Mouse (Mus musculus): ENCODE measurements around the gene Tcf20. TPM values are rescaled to one million over a fixed set of nuclear protein-coding genes. Genes with fewer than 3 reads are reported as not detected.

Tcf20 gene
- polyA plus RNA-seq, 1 experiment from 2014 or later, result 14.8 TPM

DNA sequence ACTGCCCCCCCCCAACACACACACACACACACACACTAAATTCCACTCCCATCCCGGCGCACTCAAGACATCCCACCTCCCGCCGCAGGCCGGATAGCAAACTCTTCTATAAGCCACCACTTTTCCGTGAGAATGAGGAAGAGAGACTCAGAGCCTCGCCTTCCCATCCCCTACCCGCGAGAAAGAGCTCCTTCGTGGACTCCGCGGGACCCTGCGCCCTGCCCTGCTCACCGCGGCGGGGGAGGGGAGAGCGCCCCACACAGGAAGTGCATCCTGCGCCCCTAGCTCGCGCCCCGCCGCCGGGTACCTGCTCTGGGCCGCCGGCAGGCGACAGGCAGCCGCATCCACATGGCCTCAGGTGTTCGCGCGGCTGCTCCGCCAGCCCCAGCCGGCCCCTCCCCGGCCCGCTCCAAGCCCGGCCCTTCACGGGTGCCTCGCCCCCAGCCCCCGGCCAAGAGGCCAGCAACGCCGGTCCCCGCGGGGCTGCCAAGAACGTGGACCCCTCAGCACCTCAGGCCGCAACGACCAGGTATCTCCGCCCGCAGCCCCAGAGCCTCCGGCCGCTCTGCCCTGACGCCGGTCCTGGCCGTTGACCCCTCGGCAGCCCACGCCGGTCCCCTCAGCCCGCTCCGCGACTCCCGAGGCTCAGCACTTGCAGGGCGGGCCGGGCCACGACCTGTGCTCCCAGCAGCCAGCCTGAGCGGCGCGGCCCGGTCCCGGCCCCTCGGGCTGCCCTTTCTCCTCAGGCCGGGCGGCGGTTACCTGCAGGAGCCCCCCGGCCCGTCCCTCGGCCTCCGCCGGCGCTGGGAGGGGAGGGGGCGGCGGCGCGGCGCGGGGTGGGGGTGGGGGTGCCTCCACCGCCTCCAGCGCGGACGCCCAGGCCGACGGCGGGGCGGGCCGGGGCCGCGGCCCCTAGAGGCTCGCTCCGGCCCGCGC lies 88.7 kb downstream of the Tcf20 start:
- Histone ChIP-seq H3K9me3 (ENCODE audit: control insufficient read depth, low read length) (no peaks in the 10 kb centered on the region), H3K36me3 (ENCODE audit: control insufficient read depth, insufficient read depth, low read length) (no peaks in the 10 kb centered on the region), H3K9ac (ENCODE audit: low read depth, low read length) (peak overlapping the region; percentile 92), H3K4me2 (replicated peaks; ENCODE audit: low read depth, low read length) (peak overlapping the region; percentile 92), H3K27ac (ENCODE audit: low read depth, low read length) (peak overlapping the region; percentile 97), H3K27me3 (ENCODE audit: control insufficient read depth, insufficient read depth, low read length) (peaks cover 3% of the 10 kb centered on the region; the same call in 1 of the 2 replicates), H3K4me3 (ENCODE audit: low read depth, low read length) (peak overlapping the region; percentile 99), H3K4me1 (replicated peaks; ENCODE audit: control insufficient read depth, insufficient read depth, low read length) (peaks cover 18% of the 10 kb centered on the region)
- peak; percentile 75 for ATAC-seq (ENCODE audit: low FRiP score)
- peak; percentile 69 for DNase-seq (ENCODE audit: low spot score)
- under 1% methylated on average over 55 of the region's 98 CpGs for WGBS

DNA sequence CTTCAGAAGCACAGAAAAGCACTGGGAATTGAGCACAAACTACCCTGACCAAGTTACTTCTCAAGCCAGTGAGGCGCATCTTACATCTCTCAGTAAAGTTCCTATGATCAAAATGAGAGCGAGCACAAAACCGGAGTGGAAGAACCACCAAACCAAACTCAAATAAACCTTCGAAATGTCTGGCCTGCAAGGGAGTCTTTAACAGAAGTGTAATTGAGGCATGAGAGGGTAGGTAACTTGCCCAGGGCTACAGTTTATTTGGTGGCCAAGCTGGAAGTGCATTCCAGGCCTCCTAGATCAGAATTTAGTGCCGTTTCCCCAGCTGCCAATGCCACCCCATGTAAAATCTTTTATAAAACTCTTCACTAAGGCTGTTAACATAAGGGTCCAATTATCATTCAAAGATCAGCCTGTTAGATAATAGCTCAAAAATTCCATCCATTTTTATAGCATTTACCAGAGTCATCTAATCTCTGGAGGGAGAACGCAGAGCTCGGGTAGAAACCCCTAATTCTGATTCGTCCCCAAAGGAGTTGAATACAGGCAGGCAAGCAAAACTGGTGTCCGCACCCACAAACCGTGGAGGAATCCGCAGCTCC lies 89.4 kb downstream of the Tcf20 start:
- Histone ChIP-seq H3K27me3 (ENCODE audit: control insufficient read depth, insufficient read depth, low read length) (no peaks in the 10 kb centered on the region), H3K4me3 (ENCODE audit: low read depth, low read length) (peak overlapping the region; percentile 99), H3K27ac (ENCODE audit: low read depth, low read length) (no peak overlapping the region), H3K4me1 (replicated peaks; ENCODE audit: control insufficient read depth, insufficient read depth, low read length) (peaks cover 18% of the 10 kb centered on the region), H3K36me3 (ENCODE audit: control insufficient read depth, insufficient read depth, low read length) (no peaks in the 10 kb centered on the region), H3K9ac (ENCODE audit: low read depth, low read length) (peak overlapping the region; percentile 92), H3K4me2 (replicated peaks; ENCODE audit: low read depth, low read length) (peak overlapping the region; percentile 92), H3K9me3 (ENCODE audit: control insufficient read depth, low read length) (no peaks in the 10 kb centered on the region)
- WGBS, result 19% methylated on average over 11 of the region's 11 CpGs
- DNase-seq (ENCODE audit: low spot score), result no peak
- ATAC-seq (ENCODE audit: low FRiP score), result no peak

DNA sequence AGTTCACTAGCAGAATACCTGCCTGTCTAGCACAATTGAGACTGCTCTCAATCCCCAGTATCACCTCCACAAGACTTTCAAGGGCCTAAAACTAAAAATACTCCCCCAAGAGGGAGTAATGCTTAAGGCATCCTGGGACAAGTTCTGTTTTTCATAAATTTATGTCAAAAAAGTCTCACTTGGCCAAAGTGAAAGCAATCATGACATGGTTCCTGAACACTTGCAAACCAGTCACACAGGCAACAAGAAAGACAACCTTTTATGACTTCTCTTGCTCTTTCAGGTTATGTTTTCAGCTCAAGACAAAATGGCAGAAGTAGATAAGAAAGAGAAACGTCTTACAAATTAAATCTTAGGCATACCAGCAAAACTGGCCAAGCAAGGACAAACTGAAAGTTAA lies 91.3 kb downstream of the Tcf20 start:
- WGBS, result 83% methylated on average over 1 of the region's 1 CpGs
- Histone ChIP-seq H3K4me3 (ENCODE audit: low read depth, low read length) (no peak overlapping the region), H3K4me1 (replicated peaks; ENCODE audit: control insufficient read depth, insufficient read depth, low read length) (peaks cover 8% of the 10 kb centered on the region), H3K36me3 (ENCODE audit: control insufficient read depth, insufficient read depth, low read length) (no peaks in the 10 kb centered on the region), H3K27ac (ENCODE audit: low read depth, low read length) (no peak overlapping the region), H3K4me2 (replicated peaks; ENCODE audit: low read depth, low read length) (no peak overlapping the region), H3K9ac (ENCODE audit: low read depth, low read length) (no peak overlapping the region), H3K27me3 (ENCODE audit: control insufficient read depth, insufficient read depth, low read length) (no peaks in the 10 kb centered on the region), H3K9me3 (ENCODE audit: control insufficient read depth, low read length) (no peaks in the 10 kb centered on the region)
- no peak for DNase-seq (ENCODE audit: low spot score)
- ATAC-seq (ENCODE audit: low FRiP score), result no peak

DNA sequence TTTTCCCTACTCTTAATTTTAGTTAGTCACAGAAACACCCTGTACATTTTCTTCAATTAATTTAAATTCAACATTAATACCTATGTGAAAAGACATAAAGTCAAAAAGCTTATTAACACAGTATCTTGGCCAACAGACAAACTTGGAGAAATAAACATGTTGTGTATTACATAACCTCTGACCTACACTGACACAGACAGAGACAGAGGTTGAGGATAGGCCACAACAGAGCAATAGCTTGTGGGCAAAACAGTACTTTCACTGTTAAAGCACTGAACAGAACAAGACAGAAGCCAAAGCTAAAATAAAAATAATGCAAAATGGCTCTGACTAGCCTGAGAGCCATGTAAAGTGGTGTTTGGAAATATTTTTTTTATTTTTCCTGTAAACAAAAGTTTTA lies 97.2 kb downstream of the Tcf20 start:
- DNase-seq (ENCODE audit: low spot score) (no peak), ATAC-seq (ENCODE audit: low FRiP score) (no peak)
- Histone ChIP-seq H3K4me1 (replicated peaks; ENCODE audit: control insufficient read depth, insufficient read depth, low read length) (no peaks in the 10 kb centered on the region), H3K36me3 (ENCODE audit: control insufficient read depth, insufficient read depth, low read length) (no peaks in the 10 kb centered on the region), H3K4me3 (ENCODE audit: low read depth, low read length) (no peak overlapping the region), H3K9me3 (ENCODE audit: control insufficient read depth, low read length) (no peaks in the 10 kb centered on the region), H3K9ac (ENCODE audit: low read depth, low read length) (no peak overlapping the region), H3K27me3 (ENCODE audit: control insufficient read depth, insufficient read depth, low read length) (no peaks in the 10 kb centered on the region), H3K4me2 (replicated peaks; ENCODE audit: low read depth, low read length) (no peak overlapping the region), H3K27ac (ENCODE audit: low read depth, low read length) (no peak overlapping the region)

DNA sequence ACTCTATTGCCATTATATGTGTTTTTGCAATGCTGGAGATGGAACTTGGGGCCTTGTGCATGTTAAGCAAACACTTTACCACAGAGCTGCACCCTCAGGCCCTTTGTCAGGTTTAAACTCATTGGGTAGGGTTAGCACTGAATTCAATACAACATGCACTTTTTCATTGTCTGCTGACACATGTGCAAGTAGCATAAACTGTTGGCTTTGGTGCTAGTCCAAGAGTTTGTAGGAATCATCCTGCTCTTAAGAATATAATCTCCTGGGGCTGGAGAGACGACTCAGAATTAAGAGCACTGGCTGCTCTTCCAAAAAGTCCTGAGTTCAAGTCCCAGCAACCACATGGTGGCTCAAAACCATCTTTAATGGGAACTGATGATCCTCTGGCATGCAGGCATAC lies 98.2 kb downstream of the Tcf20 start:
- Histone ChIP-seq H3K27me3 (ENCODE audit: control insufficient read depth, insufficient read depth, low read length) (no peaks in the 10 kb centered on the region), H3K4me3 (ENCODE audit: low read depth, low read length) (no peak overlapping the region), H3K36me3 (ENCODE audit: control insufficient read depth, insufficient read depth, low read length) (no peaks in the 10 kb centered on the region), H3K27ac (ENCODE audit: low read depth, low read length) (no peak overlapping the region), H3K9ac (ENCODE audit: low read depth, low read length) (no peak overlapping the region), H3K4me1 (replicated peaks; ENCODE audit: control insufficient read depth, insufficient read depth, low read length) (no peaks in the 10 kb centered on the region), H3K4me2 (replicated peaks; ENCODE audit: low read depth, low read length) (no peak overlapping the region), H3K9me3 (ENCODE audit: control insufficient read depth, low read length) (no peaks in the 10 kb centered on the region)
- WGBS, result 76% methylated on average over 1 of the region's 1 CpGs
- DNase-seq (ENCODE audit: low spot score) (no peak), ATAC-seq (ENCODE audit: low FRiP score) (no peak)

DNA sequence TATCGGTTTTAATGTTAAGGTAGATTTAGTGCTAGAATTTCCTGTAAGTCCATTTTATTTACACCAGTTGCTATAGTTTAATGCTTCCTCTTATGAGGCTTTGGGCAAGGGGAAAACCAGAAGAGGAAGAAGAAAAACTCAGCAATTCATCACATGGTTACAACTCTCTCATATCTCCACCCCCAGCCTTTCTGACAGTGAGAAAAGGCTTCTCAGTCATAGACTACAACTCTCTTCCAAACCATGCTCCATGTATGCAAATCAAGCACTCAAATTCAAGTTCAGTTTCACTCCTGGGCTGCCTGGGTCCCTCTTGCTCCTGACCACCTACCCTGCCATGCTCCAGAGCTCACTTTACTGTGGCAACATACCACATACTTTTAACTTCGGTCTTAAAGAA lies 99.2 kb downstream of the Tcf20 start:
- Histone ChIP-seq H3K36me3 (ENCODE audit: control insufficient read depth, insufficient read depth, low read length) (no peaks in the 10 kb centered on the region), H3K9ac (ENCODE audit: low read depth, low read length) (no peak overlapping the region), H3K27ac (ENCODE audit: low read depth, low read length) (no peak overlapping the region), H3K4me3 (ENCODE audit: low read depth, low read length) (no peak overlapping the region), H3K27me3 (ENCODE audit: control insufficient read depth, insufficient read depth, low read length) (no peaks in the 10 kb centered on the region), H3K4me1 (replicated peaks; ENCODE audit: control insufficient read depth, insufficient read depth, low read length) (no peaks in the 10 kb centered on the region), H3K9me3 (ENCODE audit: control insufficient read depth, low read length) (no peaks in the 10 kb centered on the region), H3K4me2 (replicated peaks; ENCODE audit: low read depth, low read length) (no peak overlapping the region)
- ATAC-seq (ENCODE audit: low FRiP score) (no peak), DNase-seq (ENCODE audit: low spot score) (no peak)
- 84% methylated on average over 2 of the region's 2 CpGs for WGBS

DNA sequence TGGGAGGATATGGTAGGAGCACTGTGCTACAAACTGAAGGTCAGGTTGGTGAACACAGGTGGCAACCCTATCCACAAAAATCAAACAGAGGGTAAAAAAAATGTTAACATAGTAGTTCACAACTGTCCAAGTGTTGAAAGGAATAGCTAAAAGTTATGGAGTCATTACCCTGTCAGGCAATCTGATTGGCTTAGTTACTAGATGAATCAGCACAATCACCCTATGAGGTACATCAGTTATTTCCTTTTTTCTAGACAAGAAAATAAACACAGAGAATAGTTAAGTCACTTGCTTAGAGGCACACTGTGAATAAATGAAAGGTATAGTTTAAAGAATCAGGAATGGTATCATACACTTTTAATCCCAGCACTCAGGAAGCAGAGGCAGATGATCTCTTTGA lies 110.4 kb downstream of the Tcf20 start:
- DNase-seq (ENCODE audit: low spot score) (no peak), ATAC-seq (ENCODE audit: low FRiP score) (no peak)
- Histone ChIP-seq H3K36me3 (ENCODE audit: control insufficient read depth, insufficient read depth, low read length) (no peaks in the 10 kb centered on the region), H3K4me1 (replicated peaks; ENCODE audit: control insufficient read depth, insufficient read depth, low read length) (no peaks in the 10 kb centered on the region), H3K27ac (ENCODE audit: low read depth, low read length) (no peak overlapping the region), H3K4me2 (replicated peaks; ENCODE audit: low read depth, low read length) (no peak overlapping the region), H3K9me3 (ENCODE audit: control insufficient read depth, low read length) (no peaks in the 10 kb centered on the region), H3K27me3 (ENCODE audit: control insufficient read depth, insufficient read depth, low read length) (no peaks in the 10 kb centered on the region), H3K4me3 (ENCODE audit: low read depth, low read length) (no peak overlapping the region), H3K9ac (ENCODE audit: low read depth, low read length) (no peak overlapping the region)

DNA sequence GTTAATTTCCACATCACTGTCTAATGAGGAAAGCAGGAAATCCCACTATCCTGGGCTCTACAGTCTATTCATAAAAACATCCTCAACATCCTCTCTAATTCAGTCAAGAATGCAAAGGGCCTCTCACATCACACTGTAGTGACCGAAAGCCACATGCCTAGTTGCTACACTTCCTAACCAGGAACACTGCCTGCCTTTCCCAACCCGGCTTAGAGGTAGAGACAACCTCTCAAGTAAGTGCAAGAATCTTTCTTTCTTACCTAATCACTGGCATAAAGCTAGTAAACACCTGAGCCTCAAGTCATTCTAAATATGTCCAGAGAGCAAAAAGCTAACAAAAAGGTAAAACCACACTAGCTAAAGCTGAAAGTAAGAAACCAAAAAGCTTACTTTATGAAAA lies 110.8 kb downstream of the Tcf20 start:
- no peak for DNase-seq (ENCODE audit: low spot score)
- Histone ChIP-seq H3K27me3 (ENCODE audit: control insufficient read depth, insufficient read depth, low read length) (no peaks in the 10 kb centered on the region), H3K9me3 (ENCODE audit: control insufficient read depth, low read length) (no peaks in the 10 kb centered on the region), H3K4me2 (replicated peaks; ENCODE audit: low read depth, low read length) (no peak overlapping the region), H3K27ac (ENCODE audit: low read depth, low read length) (no peak overlapping the region), H3K4me3 (ENCODE audit: low read depth, low read length) (no peak overlapping the region), H3K9ac (ENCODE audit: low read depth, low read length) (no peak overlapping the region), H3K4me1 (replicated peaks; ENCODE audit: control insufficient read depth, insufficient read depth, low read length) (no peaks in the 10 kb centered on the region), H3K36me3 (ENCODE audit: control insufficient read depth, insufficient read depth, low read length) (no peaks in the 10 kb centered on the region)
- WGBS, result 86% methylated on average over 2 of the region's 2 CpGs
- no peak for ATAC-seq (ENCODE audit: low FRiP score)

DNA sequence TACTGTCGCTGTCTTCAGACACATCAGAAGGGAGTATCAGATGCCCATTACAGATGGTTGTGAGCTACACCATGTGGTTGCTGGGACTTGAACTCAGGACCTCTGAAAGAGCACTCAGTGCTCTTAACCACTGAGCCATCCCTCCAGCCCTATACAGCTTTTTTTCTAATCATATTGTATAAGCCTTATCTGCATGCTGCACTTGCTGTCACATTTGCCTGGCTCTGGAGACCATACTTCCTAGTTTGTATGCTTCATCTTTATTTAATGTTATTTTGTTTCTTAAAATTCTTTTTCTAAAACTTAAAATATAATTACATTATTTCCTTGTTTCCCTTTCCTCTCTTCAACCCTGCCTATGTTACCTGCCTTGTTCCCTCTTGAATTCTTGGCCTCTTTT lies 115.6 kb downstream of the Tcf20 start:
- Histone ChIP-seq H3K4me2 (replicated peaks; ENCODE audit: low read depth, low read length) (no peak overlapping the region), H3K36me3 (ENCODE audit: control insufficient read depth, insufficient read depth, low read length) (no peaks in the 10 kb centered on the region), H3K4me3 (ENCODE audit: low read depth, low read length) (no peak overlapping the region), H3K27me3 (ENCODE audit: control insufficient read depth, insufficient read depth, low read length) (no peaks in the 10 kb centered on the region), H3K9ac (ENCODE audit: low read depth, low read length) (no peak overlapping the region), H3K4me1 (replicated peaks; ENCODE audit: control insufficient read depth, insufficient read depth, low read length) (no peaks in the 10 kb centered on the region), H3K27ac (ENCODE audit: low read depth, low read length) (no peak overlapping the region), H3K9me3 (ENCODE audit: control insufficient read depth, low read length) (no peaks in the 10 kb centered on the region)
- no peak for ATAC-seq (ENCODE audit: low FRiP score)
- no peak for DNase-seq (ENCODE audit: low spot score)
- 100% methylated on average over 1 of the region's 1 CpGs for WGBS

All from hindbrain, embryonic 11.5 days (tissue).